Mouse (Mus musculus) embryonic fibroblast, embryonic 13.5 days (primary cell): ENCODE data around the gene Chmp1a.

Experiments
- CTCF ChIP-seq: IDR thresholded peaks from 2 replicates; pipeline ENCODE4 v1.5.1; 2011; ENCODE audit warnings: mild to moderate bottlenecking, control low read depth, low read length, moderate library complexity, borderline replicate concordance; ENCODE audit not compliant: insufficient read depth
- POLR2A ChIP-seq: IDR thresholded peaks from 2 replicates; pipeline ENCODE4 v1.6.1; 2011; ENCODE audit warnings: low read depth, mild to moderate bottlenecking, control low read depth, low read length, moderate library complexity

- TF ChIP-seq POLR2A = no peak
- peak; percentile 50; the same call in 1 of the 2 replicates for TF ChIP-seq CTCF
Measured at GRCm38 (mm10) chr8:123190678-123191077, 21.9 kb downstream of the Chmp1a start.
